Mouse (Mus musculus) spleen, adult 2 months (tissue): ENCODE results near the gene Gsdmc4.
"Not testable (repeated sequence)": the region's sequence is repeated elsewhere in the genome, so short reads cannot be mapped to it uniquely, and the experiment has no call there.

Source experiments
- CTCF ChIP-seq: fragments of 200-500 bp; IDR thresholded peaks from 2 replicates; pipeline ENCODE4 v1.5.1; 2011; ENCODE audit warnings: mild to moderate bottlenecking, inconsistent platforms; ENCODE audit not compliant: insufficient read depth, insufficient read length, insufficient replicate concordance; ENCODE audit errors: extremely low read depth
- POLR2A ChIP-seq: fragments of 200-500 bp; IDR thresholded peaks from 2 replicates; pipeline ENCODE4 v1.6.1; 2011; ENCODE audit warnings: low read depth, low read length, inconsistent platforms

- TF ChIP-seq CTCF, POLR2A: not testable (repeated sequence)
Observed at GRCm38 (mm10) chr15:63878458-63878857, 33.6 kb downstream of the Gsdmc4 start, which contains the start of gene Gsdmc3.
